Mouse (Mus musculus) C2C12 (cell line): Measurements from ENCODE around the gene Hist1h1t.

Experiments used
- CTCF ChIP-seq: IDR thresholded peaks from one replicate; pipeline ENCODE4 v1.5.1; 2011; ENCODE audit not compliant: control insufficient read depth, insufficient read depth, insufficient read length
- MYOG ChIP-seq: IDR thresholded peaks from one replicate; pipeline ENCODE4 v1.6.1; 2011; ENCODE audit not compliant: control insufficient read depth, insufficient read length; ENCODE audit errors: extremely low read depth
- USF1 ChIP-seq: IDR thresholded peaks from one replicate; pipeline ENCODE4 v1.6.1; 2011; ENCODE audit warnings: low read depth, mild to moderate bottlenecking, control low read depth, moderate library complexity

DNA sequence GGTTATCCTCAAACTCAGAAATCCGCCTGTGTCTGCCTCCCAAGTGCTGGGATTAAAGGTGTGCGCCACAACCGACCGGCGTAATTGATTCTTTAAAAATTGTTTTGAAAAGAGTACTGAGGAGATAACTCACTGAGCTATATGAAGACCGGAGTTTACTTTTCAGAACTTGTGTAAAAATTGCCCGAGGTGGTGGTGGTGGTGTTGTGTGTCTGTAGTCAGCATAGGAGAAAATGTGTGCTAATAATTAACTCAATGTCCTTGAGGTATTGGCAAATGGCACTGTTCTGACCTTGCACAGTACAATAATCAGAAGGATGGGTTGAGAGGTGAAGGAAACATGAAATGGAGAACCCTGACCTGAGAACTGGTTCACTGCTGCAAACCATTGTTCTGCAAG is 7.7 kb upstream of the Hist1h1t start:
- TF ChIP-seq USF1, result no peak
- no peak for TF ChIP-seq CTCF
- TF ChIP-seq MYOG, result no peak
